Mouse (Mus musculus) kidney, postnatal 36 days (tissue): ENCODE data around the gene Crip2.

Source experiments
- DNase-seq, 2 experiments: peaks; one replicate each; pipeline ENCODE4 v3.0.0; 2021 to 2022; ENCODE audit warnings: mixed read lengths in 2 of 2

Gene Crip2

DNA sequence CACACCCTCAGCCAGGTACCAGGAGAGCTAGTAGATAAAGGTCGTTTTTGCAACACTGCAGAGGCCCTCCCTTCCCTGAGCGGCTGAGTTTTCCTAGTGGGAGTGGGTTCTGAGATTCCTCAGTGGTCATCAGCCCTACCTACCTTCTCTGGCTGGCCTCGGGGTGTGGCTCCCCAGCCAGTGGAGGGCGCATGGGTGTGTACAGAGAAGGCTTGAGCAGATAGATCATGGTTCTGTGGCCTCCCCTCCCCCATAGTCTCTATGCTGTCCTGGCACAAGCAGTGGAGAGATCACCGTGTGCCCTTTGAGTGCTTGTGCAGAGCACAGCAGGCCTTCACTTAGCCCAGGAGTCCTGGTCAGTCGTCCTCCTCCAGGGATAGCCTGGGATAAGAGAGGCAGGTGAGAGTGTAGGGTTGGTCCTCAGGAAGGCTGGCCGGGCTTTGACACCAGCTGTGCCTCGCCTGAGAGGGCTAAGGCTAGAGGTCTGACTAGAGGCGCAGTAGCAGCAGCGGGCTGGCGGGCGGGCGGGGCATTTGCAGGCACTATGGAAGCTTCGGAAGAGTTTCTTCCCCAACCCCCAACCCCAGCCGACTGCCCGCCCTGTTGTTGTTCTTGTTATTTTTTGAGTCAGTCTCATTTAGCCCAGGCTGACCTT, 8.5 kb downstream of the Crip2 start:
- DNase-seq = peak; percentile 34 to 60

- peak; percentile 43 to 60 for DNase-seq
These were observed 9.3 kb downstream of the Crip2 start for GRCm38 (mm10) chr12:113149341-113149740.

DNA sequence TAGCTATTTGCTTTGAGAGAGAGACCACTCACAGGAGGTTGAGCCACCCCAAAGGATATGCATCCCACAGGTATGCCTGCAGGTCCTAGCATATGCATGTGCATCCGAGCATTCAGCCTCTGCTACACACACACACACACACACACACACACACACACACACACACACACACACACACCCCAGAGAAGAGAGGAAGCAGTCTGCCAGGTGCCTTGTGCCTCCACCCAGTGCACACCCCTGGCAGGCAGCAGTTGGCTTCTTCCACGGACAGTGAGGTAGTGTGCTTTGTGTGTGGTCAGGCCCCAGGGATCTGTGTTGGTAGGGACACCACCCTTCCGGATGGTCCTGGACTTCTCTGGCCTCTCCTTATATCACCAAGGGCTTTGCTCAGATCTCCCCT, 9.9 kb downstream of the Crip2 start:
- no peak for DNase-seq

- DNase-seq = no peak
These were observed 10.6 kb downstream of the Crip2 start for GRCm38 (mm10) chr12:113150591-113150990.

- DNase-seq = peak; percentile 46 to 58
These were observed 11.0 kb downstream of the Crip2 start for GRCm38 (mm10) chr12:113151046-113151445.

- DNase-seq = peak; percentile 44 to 65
These were observed 11.7 kb downstream of the Crip2 start for GRCm38 (mm10) chr12:113151661-113152271.

DNA sequence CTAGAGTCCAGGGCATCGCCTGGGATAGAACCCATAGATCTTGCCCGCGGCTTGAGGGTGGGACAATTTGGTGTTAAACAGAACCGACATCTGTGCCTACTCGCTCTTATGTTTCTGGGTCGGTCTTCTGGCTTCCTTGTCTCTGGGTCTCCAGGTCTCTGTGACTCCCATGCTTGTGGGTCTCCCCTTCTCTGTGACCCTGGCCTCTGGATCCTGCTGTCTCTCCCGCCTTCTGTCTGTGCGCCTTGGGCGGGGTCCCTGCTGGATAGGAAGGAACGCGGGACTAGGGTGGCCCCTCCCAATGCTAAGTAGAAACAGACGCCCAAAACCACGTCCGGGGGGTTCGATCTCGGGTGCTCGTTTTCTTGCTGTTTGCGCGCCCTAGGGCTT, 12.2 kb downstream of the Crip2 start:
- DNase-seq = peak in 1 of 2 experiments; percentile 31

GRCm38 (mm10) chr12:113152991-113153525, 13.0 kb downstream of the Crip2 start:
- DNase-seq = no peak

DNA sequence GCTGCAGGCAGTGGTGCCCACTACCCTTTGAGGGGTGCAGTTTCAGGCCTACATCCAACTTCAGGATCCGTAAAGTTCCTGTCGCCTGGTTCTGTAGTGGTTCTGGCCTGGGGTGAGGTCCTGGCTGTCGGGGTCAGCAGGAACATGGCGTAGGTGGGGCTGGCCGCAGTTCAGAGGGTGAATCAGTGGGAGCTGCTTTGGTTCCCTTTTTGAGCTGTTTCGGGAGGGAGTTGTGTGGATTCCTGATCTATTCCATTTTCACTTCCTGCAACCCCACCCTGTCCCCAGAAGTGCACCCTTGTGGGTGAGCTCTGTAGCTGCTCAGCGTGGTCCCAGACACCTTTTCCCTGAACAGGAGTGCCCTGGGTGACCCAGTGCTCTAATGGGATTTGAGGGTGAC, 13.9 kb downstream of the Crip2 start:
- DNase-seq = no peak

GRCm38 (mm10) chr12:113154747-113155075, 14.7 kb downstream of the Crip2 start:
- no peak for DNase-seq

- peak; percentile 62 to 76 for DNase-seq
These were observed 15.2 kb downstream of the Crip2 start for GRCm38 (mm10) chr12:113155076-113155771.

DNA sequence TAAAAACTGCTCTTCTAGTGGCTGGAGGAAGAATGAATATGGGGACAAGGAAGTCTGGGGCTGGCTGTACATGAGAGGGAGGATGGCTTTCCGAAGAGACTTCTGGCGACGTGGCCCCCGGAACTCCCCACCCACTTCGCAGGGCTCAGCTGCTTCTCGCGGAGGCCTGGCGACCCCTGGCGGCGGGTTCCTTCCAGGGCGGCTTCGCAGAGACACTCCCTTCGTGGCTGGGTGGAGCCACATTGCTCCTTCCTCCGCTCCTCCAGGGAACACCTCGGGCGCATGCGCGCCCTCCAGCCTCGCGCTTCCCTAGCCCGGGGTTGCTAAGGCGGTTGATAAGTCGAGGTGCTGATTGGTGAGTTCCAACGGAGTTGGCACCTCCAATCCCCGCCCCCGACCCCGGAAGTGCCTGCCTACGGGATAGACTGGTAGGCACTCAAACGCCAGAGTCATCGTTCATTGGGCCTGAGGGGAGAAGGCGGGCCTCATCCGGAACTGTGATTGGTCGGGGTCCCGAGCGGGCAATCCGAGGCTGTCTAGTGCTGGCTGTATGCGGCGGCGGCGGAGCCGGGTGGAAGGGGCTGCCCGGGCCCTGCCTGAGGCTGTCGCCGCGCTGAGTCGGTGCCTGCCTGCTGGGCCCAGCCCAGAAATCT, 16.0 kb downstream of the Crip2 start, which contains the start of gene Tedc1:
TSS of gene Tedc1 (plus strand) at position 535 of the 653 bp plus-strand sequence.
- peak; percentile 99 to 100 for DNase-seq

- DNase-seq = no peak
These were observed 16.5 kb downstream of the Crip2 start for GRCm38 (mm10) chr12:113156540-113156929.

DNA sequence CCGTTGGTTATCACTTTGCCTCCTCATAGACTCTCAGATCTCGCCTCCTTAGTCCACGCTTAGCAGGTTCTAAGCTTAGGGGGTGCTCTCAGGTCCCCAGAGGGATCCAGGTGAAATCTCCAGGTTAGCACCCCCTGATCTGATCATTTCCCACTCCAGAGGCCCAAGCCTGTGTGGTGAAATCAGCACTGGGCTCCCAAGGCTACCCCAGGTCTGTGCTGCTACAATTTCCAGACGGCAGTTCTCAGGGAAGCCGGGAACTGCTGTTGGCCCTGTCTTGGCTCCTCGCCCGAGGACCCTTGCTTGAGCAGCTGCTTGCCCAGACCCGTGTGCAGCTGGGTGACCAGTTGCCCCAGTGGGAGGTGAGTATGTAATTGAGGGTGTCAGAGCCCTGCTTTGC, 17.0 kb downstream of the Crip2 start:
- no peak for DNase-seq

- no peak for DNase-seq
These were observed 17.5 kb downstream of the Crip2 start for GRCm38 (mm10) chr12:113157521-113157920.

DNA sequence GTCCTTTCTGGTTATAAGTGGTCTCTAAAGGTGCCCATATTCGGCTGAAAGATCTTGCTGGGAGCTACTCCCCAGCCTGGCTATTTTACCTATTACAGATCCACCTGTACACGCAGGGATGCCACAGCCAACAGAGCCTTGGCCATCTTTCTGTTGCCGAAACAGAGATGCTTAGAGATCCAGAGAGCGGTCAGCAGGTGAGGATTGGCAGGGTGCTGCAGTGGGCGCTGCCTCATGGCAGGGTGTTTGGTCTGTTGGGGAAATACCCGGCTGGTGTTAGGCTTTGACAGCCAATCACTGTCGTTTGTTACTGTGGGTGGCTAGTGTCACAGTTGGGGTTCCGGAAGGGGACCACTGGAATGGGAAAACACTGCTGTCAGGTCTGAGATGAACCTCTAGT, 17.9 kb downstream of the Crip2 start:
- DNase-seq = no peak

GRCm38 (mm10) chr12:113163561-113164006, 23.5 kb downstream of the Crip2 start:
- no peak for DNase-seq

- DNase-seq = no peak
These were observed 28.0 kb downstream of the Crip2 start for GRCm38 (mm10) chr12:113168031-113168536.

DNA sequence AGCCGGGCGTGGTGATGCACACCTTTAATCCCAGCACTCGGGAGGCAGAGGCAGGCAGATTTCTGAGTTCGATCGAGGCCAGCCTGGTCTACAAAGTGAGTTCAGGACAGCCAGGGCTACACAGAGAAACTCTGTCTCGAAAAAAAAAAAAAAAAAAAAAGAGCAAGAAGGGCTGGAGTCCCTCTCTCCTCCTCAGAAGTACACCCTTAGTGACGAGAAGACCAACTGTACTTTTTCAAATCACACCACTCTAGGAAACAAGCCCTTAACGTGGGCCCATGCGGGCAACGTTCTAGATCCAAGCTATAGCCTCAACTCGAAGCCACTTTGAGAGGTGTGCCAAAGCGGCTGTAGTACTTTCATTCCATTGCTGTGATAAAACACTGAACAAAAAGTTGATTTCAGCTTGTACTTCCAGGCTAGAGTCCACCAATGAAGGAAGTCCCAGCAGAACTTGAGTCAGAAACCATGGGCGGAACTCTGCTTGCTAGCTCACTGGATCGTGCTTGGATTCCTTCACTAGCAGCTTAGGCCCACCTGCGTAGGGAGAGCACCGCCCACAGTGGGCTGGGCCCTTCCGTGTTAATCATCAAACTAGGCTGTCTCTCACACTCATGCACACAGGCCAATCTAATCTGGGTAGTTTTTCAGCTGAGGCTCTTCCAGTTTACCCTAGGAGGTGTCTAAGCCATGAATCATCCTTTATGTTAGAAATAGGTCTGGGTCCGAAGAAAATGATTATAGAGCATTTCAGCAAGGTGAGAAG, 37.1 kb downstream of the Crip2 start:
- no peak for DNase-seq

DNA sequence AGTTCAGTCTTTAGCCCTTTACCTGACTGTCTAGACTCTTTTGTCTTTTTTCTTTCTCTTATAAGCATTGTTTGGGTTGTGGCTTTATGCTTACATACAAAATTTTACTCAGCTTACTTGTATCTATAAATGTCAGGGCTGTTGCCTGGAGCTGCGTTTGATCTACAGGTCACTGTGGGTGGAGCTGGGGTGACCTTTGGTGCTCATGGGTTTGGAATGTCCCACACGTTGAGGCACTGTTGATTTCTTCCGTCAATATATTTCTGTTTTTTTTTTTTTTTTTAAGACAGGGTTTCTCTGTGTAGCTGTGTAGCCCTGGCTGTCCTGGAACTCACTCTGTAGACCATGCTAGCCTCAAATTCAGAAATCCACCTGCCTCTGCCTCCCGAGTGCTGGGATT, 41.0 kb downstream of the Crip2 start:
- no peak for DNase-seq

DNA sequence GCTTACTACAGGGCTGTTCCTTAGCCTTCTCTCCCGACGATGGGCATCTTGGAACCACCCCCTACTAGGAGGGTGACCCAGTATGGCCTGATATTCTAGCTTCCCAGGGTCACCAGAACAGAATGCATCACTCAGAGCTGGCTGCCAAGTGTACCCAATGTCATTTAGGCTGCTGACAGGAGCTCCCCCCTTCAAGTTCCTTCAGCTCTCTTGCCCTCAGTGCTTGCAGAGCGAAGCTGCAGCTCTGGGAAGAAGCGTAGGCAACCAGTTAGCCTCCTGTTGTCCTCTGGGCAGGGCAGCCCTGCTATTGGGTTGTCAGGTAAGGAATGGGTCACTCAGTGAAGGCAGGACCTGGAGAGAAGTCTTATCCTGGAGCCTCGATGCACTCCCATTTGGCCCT, 44.9 kb downstream of the Crip2 start:
- no peak for DNase-seq
